Mouse (Mus musculus) bone marrow macrophage, adult 2 months (primary cell): ENCODE data around the gene 9330159F19Rik.

Experiments used
- CTCF ChIP-seq: IDR thresholded peaks from 2 replicates; pipeline ENCODE4 v1.5.1; 2012; ENCODE audit warnings: low read depth, mild to moderate bottlenecking, low read length, moderate library complexity
- POLR2A ChIP-seq: IDR thresholded peaks from 2 replicates; pipeline ENCODE4 v1.6.1; 2012; ENCODE audit warnings: mild to moderate bottlenecking, low read depth, low read length, borderline replicate concordance

DNA sequence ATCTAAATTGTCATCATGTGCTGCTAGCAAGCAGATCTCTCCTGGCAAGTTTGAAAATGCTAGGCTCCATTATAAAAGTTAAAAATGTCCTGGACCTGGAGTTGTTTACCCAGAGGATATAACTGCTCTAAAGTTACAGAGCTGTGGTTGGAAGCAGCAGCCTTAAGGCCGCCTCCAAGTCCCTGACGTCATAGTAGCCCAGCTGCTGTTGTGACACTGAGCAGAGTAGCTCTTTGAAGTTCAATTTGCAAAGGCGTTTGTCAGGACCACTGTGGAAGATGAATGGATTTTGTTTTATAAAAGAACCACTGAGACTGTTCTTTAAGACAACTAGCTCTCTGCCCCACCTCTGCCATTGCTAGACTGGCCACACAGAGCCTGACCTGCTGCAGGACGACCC lies at the start of gene 9330159F19Rik:
- TF ChIP-seq POLR2A (no peak), CTCF (no peak)
